Mouse (Mus musculus) midbrain, postnatal 0 days (tissue): ENCODE data around the gene Ggt6. TPM values are rescaled to one million over a fixed set of nuclear protein-coding genes. Genes with fewer than 3 reads are reported as not detected.
"Not testable (repeated sequence)": the region's sequence is repeated elsewhere in the genome, so short reads cannot be mapped to it uniquely, and the experiment has no call there.

Experiments used
- ATAC-seq: fragments of 200-750 bp; cut with Nextera tagmentation; 2 replicates; pipeline ENCODE4 v1.8.0; 2017; ENCODE audit warnings: moderate number of reproducible peaks, mild to moderate bottlenecking, moderate TSS enrichment, moderate library complexity; ENCODE audit not compliant: low FRiP score
- DNase-seq: peaks from one replicate; pipeline ENCODE4 v3.0.0-alpha.2; 2015; ENCODE audit warnings: low spot score
- H3K27ac ChIP-seq: fragments of 300-500 bp; sonication (generic); 2 replicates; pipeline ENCODE4 v1.5.1; 2014; ENCODE audit warnings: low read depth, mild to moderate bottlenecking, low read length, mixed read lengths
- H3K27me3 ChIP-seq: fragments of 300-500 bp; sonication (generic); 2 replicates; pipeline ENCODE4 v1.6.1; 2014; ENCODE audit warnings: low read length, control low read depth, mixed read lengths; ENCODE audit not compliant: insufficient read depth
- H3K36me3 ChIP-seq: fragments of 300-500 bp; sonication (generic); 2 replicates; pipeline ENCODE4 v1.6.1; 2014; ENCODE audit warnings: low read length, control low read depth, mixed read lengths; ENCODE audit not compliant: insufficient read depth
- H3K4me1 ChIP-seq: fragments of 300-500 bp; sonication (generic); 2 replicates; pipeline ENCODE4 v1.6.1; 2014; ENCODE audit warnings: mild to moderate bottlenecking, control low read depth, antibody characterized with exemption, low read length, mixed read lengths; ENCODE audit not compliant: insufficient read depth
- H3K4me2 ChIP-seq: fragments of 300-500 bp; sonication (generic); 2 replicates; pipeline ENCODE4 v1.6.1; 2014; ENCODE audit warnings: low read depth, mild to moderate bottlenecking, low read length, mixed read lengths; ENCODE audit not compliant: poor library complexity, severe bottlenecking
- H3K4me3 ChIP-seq: fragments of 300-500 bp; sonication (generic); 2 replicates; pipeline ENCODE4 v1.5.1; 2014; ENCODE audit warnings: low read depth, mild to moderate bottlenecking, low read length, moderate library complexity
- H3K9ac ChIP-seq: fragments of 300-500 bp; sonication (generic); replicated peaks from 2 replicates; pipeline ENCODE4 v1.6.1; 2014; ENCODE audit warnings: mild to moderate bottlenecking, low read length, moderate library complexity, mixed read lengths; ENCODE audit not compliant: poor library complexity, severe bottlenecking
- H3K9me3 ChIP-seq: fragments of 300-500 bp; sonication (generic); 2 replicates; pipeline ENCODE4 v1.6.1; 2016; ENCODE audit warnings: low read length, control low read depth
- CTCF ChIP-seq: IDR thresholded peaks from 2 replicates; pipeline ENCODE4 v1.5.1; 2016; ENCODE audit warnings: antibody characterized with exemption, mild to moderate bottlenecking
- WGBS: fragments of 180-500 bp; shearing (Covaris S2); extraction: QIAGEN DNeasy Blood & Tissue Kit; methylation state at CpG from one replicate; pipeline ENCODE4 v1.1.7; 2014; 5-methylcytosine and 5-hydroxymethylcytosine counted together
- polyA plus RNA-seq: library from polyadenylated mRNA; unstranded; fragments of >200 nt; fragmentation: Nextera tagmentation; extraction: Ambion mirVana; gene quantifications from 2 replicates; pipeline ENCODE4 v1.2.1, GENCODE M21; 2015
- total RNA-seq: library from RNA; depleted of rRNA; stranded (reverse); fragments of >200 nt; gene quantifications from 2 replicates; pipeline ENCODE4 v1.2.3, GENCODE M21; 2014

Gene Ggt6
- total and polyA plus RNA-seq, 2 experiments from 2014 or later: 1.4 TPM; not detected in 1

DNA sequence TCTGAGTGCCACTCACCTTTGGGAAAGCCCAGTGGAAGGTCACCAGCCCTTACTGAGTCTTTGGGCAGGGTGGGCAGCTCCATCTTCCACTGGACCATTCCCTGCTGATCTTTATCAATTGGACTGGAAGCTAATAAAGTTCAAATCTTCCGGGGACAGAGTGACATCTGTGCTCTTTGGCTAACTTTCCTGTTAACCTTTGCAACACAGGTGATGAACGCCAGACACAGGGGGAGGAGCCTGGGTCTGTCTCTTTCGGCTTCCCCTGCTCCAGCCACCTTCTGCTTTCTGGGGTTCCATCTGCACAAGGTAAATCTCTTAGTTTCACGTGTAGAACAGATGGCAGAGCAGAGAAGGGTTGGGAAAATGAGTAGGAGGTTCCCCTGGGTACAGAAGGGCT, 3.1 kb downstream of the Ggt6 start:
- Histone ChIP-seq H3K4me3 (no peak overlapping the region), H3K4me1 (peaks cover 7% of the 10 kb centered on the region), H3K27me3 (no peaks in the 10 kb centered on the region), H3K36me3 (peaks cover 7% of the 10 kb centered on the region), H3K4me2 (no peak overlapping the region), H3K9me3 (no peaks in the 10 kb centered on the region), H3K9ac (no peak overlapping the region), H3K27ac (no peak overlapping the region)
- no peak for DNase-seq
- no peak for TF ChIP-seq CTCF
- ATAC-seq: no peak
- WGBS: 79% methylated on average over 4 of the region's 4 CpGs

DNA sequence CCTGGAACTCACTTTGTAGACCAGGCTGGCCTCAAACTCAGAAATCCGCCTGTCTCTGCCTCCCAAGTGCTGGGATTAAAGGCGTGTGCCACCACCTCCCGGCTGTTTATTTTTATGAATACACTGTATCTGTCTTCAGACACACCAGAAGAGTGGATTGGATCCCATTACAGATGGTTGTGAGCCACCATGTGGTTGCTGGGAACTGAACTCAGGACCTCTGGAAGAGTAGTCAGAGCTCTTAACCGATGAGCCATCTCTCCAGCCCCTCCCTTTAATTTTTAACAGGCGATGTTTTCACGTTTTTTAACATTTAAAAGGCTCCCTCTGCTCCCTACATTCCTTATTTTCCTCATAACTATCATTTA, 5.3 kb downstream of the Ggt6 start:
- Histone ChIP-seq H3K36me3 (peaks cover 28% of the 10 kb centered on the region), H3K4me3 (peak overlapping the region; percentile 72), H3K4me2 (peak overlapping the region; percentile 73), H3K9ac (peak overlapping the region; percentile 68), H3K27ac (peak overlapping the region; percentile 94)
- ATAC-seq, H3K27me3 ChIP-seq, H3K4me1 ChIP-seq, DNase-seq, H3K9me3 ChIP-seq: not testable (repeated sequence)
- WGBS: 40% methylated on average over 6 of the region's 6 CpGs

GRCm38 (mm10) chr11:72440965-72441664, 5.8 kb downstream of the Ggt6 start, which contains the start of gene Mybbp1a:
TSS of gene Mybbp1a (plus strand) at chr11:72441355.
- peak within 1 kb of the TSS; percentile 68 for H3K9ac ChIP-seq
- peak within 1 kb of the TSS; percentile 73 for H3K4me2 ChIP-seq
- no peaks in the 10 kb centered on the region for H3K27me3 ChIP-seq
- peaks cover 34% of the 10 kb centered on the region for H3K36me3 ChIP-seq
- peak; percentile 98 for DNase-seq
- ATAC-seq: peak; percentile 94
- WGBS: under 1% methylated on average over 46 of the region's 46 CpGs
- peak within 1 kb of the TSS; percentile 72 for H3K4me3 ChIP-seq
- no peak for TF ChIP-seq CTCF
- H3K4me1 ChIP-seq: peaks cover 7% of the 10 kb centered on the region
- H3K9me3 ChIP-seq: no peaks in the 10 kb centered on the region
- peak within 1 kb of the TSS; percentile 94 for H3K27ac ChIP-seq

DNA sequence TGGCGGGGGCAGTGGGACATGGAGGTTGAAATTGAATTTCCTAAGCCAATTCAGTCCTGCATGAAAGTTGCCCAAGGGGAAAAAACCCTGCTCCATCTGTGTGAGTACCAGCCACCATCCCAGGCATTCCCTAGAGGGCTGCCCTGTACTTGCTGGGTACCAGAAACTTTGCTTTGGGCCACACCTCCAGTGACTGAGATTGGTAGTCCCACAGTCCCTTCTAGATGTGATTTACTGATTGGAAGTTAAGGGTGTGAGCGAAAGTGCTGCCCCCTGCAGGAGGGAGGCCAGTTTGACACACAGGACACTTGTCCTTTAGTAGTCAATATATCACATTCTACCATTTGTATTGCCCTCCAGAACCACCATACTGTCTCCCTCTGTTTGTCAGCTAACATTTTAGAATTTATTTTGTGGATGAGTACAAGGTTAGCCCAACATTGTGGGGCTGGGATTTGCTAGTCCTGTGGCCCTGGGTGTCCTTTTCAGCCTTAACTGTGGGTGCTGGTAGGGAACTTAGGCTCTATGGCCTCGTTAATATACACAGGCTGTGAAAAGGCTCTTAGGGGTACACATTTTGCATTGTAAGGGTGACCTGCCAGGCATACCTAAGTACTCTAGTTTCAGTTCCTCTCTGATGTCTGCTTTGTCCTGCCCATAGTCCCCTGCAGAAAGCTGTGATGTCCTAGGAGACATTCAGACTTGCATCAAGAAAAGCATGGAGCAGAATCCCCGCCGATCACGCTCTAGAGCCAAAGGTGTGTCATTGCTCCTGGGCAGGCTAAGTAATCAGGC, 11.2 kb downstream of the Ggt6 start:
- H3K36me3 ChIP-seq: peaks cover 86% of the 10 kb centered on the region
- H3K27me3 ChIP-seq: no peaks in the 10 kb centered on the region
- H3K9ac ChIP-seq: no peak overlapping the region
- ATAC-seq: no peak
- no peak overlapping the region for H3K4me2 ChIP-seq
- 87% methylated on average over 6 of the region's 6 CpGs for WGBS
- no peak overlapping the region for H3K4me3 ChIP-seq
- peaks cover 7% of the 10 kb centered on the region for H3K4me1 ChIP-seq
- H3K9me3 ChIP-seq: no peaks in the 10 kb centered on the region
- peak; percentile 50 for DNase-seq
- TF ChIP-seq CTCF: peak; percentile 74
- no peak overlapping the region for H3K27ac ChIP-seq

- ATAC-seq (no peak), DNase-seq (no peak)
- Histone ChIP-seq H3K9ac (no peak overlapping the region), H3K4me1 (no peaks in the 10 kb centered on the region; the same call in 1 of the 2 replicates), H3K9me3 (no peaks in the 10 kb centered on the region), H3K27ac (no peak overlapping the region), H3K27me3 (no peaks in the 10 kb centered on the region), H3K4me3 (no peak overlapping the region), H3K4me2 (no peak overlapping the region), H3K36me3 (peaks cover 96% of the 10 kb centered on the region)
- TF ChIP-seq CTCF: peak; percentile 43
- WGBS: 84% methylated on average over 8 of the region's 8 CpGs
These were observed 12.1 kb downstream of the Ggt6 start for GRCm38 (mm10) chr11:72447475-72447874.

DNA sequence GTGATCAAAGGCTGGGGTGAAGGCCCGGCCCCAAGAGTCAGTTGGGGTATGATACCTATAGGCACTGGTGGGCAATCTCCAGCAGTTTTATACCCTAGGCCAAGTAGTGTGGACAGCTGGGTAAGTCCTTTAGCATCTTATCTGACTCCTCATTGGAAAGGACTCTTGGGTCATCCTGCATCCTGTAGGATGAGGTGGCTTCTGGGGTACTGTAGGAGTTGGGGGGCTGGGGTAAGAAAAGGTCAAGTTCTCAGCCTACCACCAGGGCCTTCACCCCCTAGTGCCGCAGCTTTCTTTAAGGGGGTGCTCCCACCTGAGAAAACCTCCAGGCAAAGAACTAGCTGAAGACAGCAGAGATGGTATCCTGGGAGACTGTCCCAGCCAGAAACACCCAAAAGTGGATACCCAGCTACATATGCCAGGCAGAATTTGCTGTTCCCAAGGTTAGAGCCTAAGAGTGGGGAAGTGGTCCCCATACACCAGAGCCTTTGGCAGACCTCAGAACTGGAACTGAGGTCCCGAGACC, 16.9 kb downstream of the Ggt6 start:
- H3K27ac ChIP-seq: no peak overlapping the region
- no peak overlapping the region for H3K4me3 ChIP-seq
- H3K27me3 ChIP-seq: no peaks in the 10 kb centered on the region
- H3K9ac ChIP-seq: no peak overlapping the region
- no peak overlapping the region for H3K4me2 ChIP-seq
- H3K36me3 ChIP-seq: peaks cover 77% of the 10 kb centered on the region
- ATAC-seq (no peak), DNase-seq (no peak)
- H3K9me3 ChIP-seq: no peaks in the 10 kb centered on the region
- no peaks in the 10 kb centered on the region for H3K4me1 ChIP-seq
- WGBS: 89% methylated on average over 3 of the region's 3 CpGs
- no peak for TF ChIP-seq CTCF
